Mouse (Mus musculus) intestine, embryonic 16.5 days (tissue): ENCODE measurements around the gene 2010109A12Rik. TPM values are rescaled to one million over a fixed set of nuclear protein-coding genes. Genes with fewer than 3 reads are reported as not detected.

Source experiments
- ATAC-seq: fragments of 200-750 bp; cut with Nextera tagmentation; 2 replicates; pipeline ENCODE4 v1.8.0; 2017; ENCODE audit warnings: moderate TSS enrichment, moderate library complexity
- H3K27ac ChIP-seq: fragments of 300-500 bp; sonication (generic); 2 replicates; pipeline ENCODE4 v1.5.1; 2014; ENCODE audit warnings: mild to moderate bottlenecking, low read length
- H3K27me3 ChIP-seq: fragments of 300-500 bp; sonication (generic); replicated peaks from 2 replicates; pipeline ENCODE4 v1.6.1; 2014; ENCODE audit warnings: low read length, control low read depth, mixed read lengths; ENCODE audit not compliant: control insufficient read depth, insufficient read depth
- H3K36me3 ChIP-seq: fragments of 300-500 bp; sonication (generic); 2 replicates; pipeline ENCODE4 v1.6.1; 2014; ENCODE audit warnings: low read length, control low read depth; ENCODE audit not compliant: control insufficient read depth, insufficient read depth
- H3K4me1 ChIP-seq: fragments of 300-500 bp; sonication (generic); 2 replicates; pipeline ENCODE4 v1.6.1; 2014; ENCODE audit warnings: low read length, control low read depth, mixed read lengths; ENCODE audit not compliant: control insufficient read depth, insufficient read depth
- H3K4me2 ChIP-seq: fragments of 300-500 bp; sonication (generic); 2 replicates; pipeline ENCODE4 v1.6.1; 2014; ENCODE audit warnings: low read depth, low read length, control low read depth
- H3K4me3 ChIP-seq: fragments of 300-500 bp; sonication (generic); 2 replicates; pipeline ENCODE4 v1.5.1; 2014; ENCODE audit warnings: mild to moderate bottlenecking, low read length
- H3K9ac ChIP-seq: fragments of 300-500 bp; sonication (generic); 2 replicates; pipeline ENCODE4 v1.6.1; 2014; ENCODE audit warnings: low read depth, low read length
- H3K9me3 ChIP-seq: fragments of 300-500 bp; sonication (generic); 2 replicates; pipeline ENCODE4 v1.6.1; 2016; ENCODE audit warnings: low read length, control low read depth; ENCODE audit not compliant: control insufficient read depth
- WGBS: fragments of 180-500 bp; shearing (Covaris S2); extraction: QIAGEN DNeasy Blood & Tissue Kit; methylation state at CpG from one replicate; pipeline ENCODE4 v1.1.7; 2014; 5-methylcytosine and 5-hydroxymethylcytosine counted together
- polyA plus RNA-seq: library from polyadenylated mRNA; unstranded; fragments of >200 nt; fragmentation: Nextera tagmentation; extraction: Ambion mirVana; gene quantifications from 2 replicates; pipeline ENCODE4 v1.2.1, GENCODE M21; 2015

2010109A12Rik gene
- 1.8 and 2.1 TPM in 2 replicates for polyA plus RNA-seq

DNA sequence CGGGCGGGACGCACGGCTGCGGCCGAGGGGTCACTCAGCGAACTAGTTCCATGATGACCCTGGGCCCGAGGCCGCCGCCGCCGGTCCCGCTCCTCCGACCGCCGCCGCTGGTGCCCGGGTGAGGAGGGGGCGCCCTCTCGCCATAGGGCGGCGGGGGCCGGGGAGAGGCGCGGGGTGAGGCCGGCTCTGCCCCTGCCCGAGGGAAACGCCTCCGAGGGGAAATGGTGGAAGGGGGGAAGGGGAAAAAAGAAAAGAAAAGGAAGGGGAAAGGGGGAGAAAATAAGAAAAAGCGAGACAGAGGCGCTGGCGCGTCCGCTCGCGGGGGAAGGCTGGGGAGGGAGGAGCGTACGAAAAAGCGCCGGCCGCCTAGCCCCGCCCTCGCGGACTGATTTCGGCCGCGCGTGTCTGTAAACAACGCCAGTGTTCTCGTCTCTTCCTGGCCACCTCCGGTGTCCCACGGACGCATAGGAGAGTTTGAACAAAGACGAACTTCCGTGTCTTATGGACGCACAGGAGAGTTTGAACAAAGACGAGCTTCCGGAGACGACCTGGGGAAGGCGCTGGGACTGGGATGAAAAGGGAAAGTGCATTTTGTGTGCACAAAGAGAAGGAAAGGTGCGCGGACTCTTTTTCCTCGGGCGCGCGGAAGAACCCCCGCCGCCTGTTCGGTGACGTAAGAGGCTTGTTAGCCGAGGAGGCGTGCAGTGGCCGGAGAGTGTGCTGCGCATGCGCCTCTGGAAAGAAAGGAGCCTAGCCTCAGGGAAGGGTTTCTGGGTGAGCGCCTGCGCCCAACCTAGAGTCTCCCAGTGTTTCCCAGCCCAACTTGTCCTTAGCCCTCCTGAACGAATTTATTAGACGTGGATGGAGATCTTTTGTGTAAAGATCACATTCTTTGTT is at the start of gene 2010109A12Rik, which contains the start of gene Ccni:
Gene 2010109A12Rik, plus strand, starts transcription at position 410 of the 897 bp plus-strand sequence.
Gene Ccni, minus strand, starts transcription at position 387 of the 897 bp plus-strand sequence.
- H3K4me3 ChIP-seq = peak within 1 kb of the TSS; percentile 84
- peak within 1 kb of the TSS; percentile 89 for H3K27ac ChIP-seq
- peak within 1 kb of the TSS; percentile 68 for H3K4me2 ChIP-seq
- peak within 1 kb of the TSS; percentile 90 for H3K9ac ChIP-seq
- H3K27me3 ChIP-seq = no peaks in the 10 kb centered on the region
- H3K9me3 ChIP-seq = no peaks in the 10 kb centered on the region
- peaks cover 3% of the 10 kb centered on the region; the same call in 1 of the 2 replicates for H3K4me1 ChIP-seq
- no peaks in the 10 kb centered on the region; the same call in 1 of the 2 replicates for H3K36me3 ChIP-seq
- WGBS = under 1% methylated on average over 76 of the region's 79 CpGs
- ATAC-seq = peak; percentile 97

GRCm38 (mm10) chr5:93163541-93163940 is 42.8 kb upstream of the 2010109A12Rik start:
- H3K4me1 ChIP-seq = no peaks in the 10 kb centered on the region
- no peak for ATAC-seq
- H3K9ac ChIP-seq = no peak overlapping the region
- no peaks in the 10 kb centered on the region for H3K9me3 ChIP-seq
- H3K36me3 ChIP-seq = peaks cover 30% of the 10 kb centered on the region
- H3K27me3 ChIP-seq = no peaks in the 10 kb centered on the region
- no peak overlapping the region for H3K4me2 ChIP-seq
- 83% methylated on average over 3 of the region's 3 CpGs for WGBS
- H3K27ac ChIP-seq = no peak overlapping the region
- H3K4me3 ChIP-seq = no peak overlapping the region

- Histone ChIP-seq H3K4me3 (no peak overlapping the region), H3K27me3 (no peaks in the 10 kb centered on the region), H3K9ac (no peak overlapping the region), H3K36me3 (peaks cover 20% of the 10 kb centered on the region), H3K4me2 (no peak overlapping the region), H3K9me3 (no peaks in the 10 kb centered on the region), H3K27ac (no peak overlapping the region), H3K4me1 (no peaks in the 10 kb centered on the region)
- ATAC-seq = no peak
- 92% methylated on average over 11 of the region's 11 CpGs for WGBS
These were observed 38.3 kb upstream of the 2010109A12Rik start for GRCm38 (mm10) chr5:93167919-93168516.

DNA sequence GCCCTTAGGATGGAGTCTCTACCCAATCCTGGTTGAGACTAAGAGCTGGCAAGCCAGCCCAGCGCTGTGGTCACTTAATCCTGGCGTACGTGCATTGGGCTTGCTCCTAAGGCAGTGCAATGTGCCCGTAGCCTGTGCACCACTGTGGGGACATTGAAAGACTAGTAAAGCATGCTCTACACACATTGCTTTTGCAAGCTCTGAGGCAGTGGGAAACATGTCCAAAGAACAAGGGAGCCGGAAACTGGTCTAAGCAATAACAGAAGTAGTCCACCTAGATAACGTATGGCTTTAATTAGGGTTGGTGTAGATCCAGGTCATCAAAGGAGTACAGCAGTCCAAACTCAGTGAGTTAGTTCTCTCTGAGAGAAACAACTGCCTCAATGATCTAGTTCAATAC is 37.7 kb upstream of the 2010109A12Rik start:
- Histone ChIP-seq H3K9ac (no peak overlapping the region), H3K4me3 (no peak overlapping the region), H3K4me2 (no peak overlapping the region), H3K36me3 (peaks cover 21% of the 10 kb centered on the region), H3K27ac (no peak overlapping the region), H3K9me3 (no peaks in the 10 kb centered on the region), H3K27me3 (no peaks in the 10 kb centered on the region), H3K4me1 (no peaks in the 10 kb centered on the region)
- ATAC-seq = no peak
- 90% methylated on average over 6 of the region's 6 CpGs for WGBS

DNA sequence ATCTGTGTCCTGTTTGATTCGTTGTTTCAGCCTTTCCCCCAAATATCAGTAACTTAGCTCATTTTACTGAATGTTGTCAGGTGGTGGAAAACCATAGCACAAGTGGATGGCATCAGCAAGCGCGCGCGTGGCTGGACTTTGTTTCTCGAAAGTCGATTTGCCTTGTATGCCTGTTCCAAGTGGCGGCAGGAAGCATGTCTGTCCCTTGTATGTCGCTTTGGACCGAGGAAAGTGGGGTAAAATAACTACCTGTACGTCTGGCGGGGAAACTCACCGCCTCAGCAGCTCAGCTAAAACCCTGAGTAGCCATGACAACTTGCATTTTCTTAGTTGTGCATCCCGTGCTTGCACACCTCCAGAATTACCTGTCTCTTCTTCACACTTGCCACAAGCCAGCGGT is 34.9 kb upstream of the 2010109A12Rik start:
- no peak overlapping the region for H3K4me2 ChIP-seq
- H3K4me1 ChIP-seq = no peaks in the 10 kb centered on the region
- H3K4me3 ChIP-seq = no peak overlapping the region
- no peak overlapping the region for H3K9ac ChIP-seq
- H3K27me3 ChIP-seq = no peaks in the 10 kb centered on the region
- no peak overlapping the region for H3K27ac ChIP-seq
- WGBS = 96% methylated on average over 15 of the region's 15 CpGs
- H3K9me3 ChIP-seq = no peaks in the 10 kb centered on the region
- ATAC-seq = no peak
- peaks cover 16% of the 10 kb centered on the region for H3K36me3 ChIP-seq

DNA sequence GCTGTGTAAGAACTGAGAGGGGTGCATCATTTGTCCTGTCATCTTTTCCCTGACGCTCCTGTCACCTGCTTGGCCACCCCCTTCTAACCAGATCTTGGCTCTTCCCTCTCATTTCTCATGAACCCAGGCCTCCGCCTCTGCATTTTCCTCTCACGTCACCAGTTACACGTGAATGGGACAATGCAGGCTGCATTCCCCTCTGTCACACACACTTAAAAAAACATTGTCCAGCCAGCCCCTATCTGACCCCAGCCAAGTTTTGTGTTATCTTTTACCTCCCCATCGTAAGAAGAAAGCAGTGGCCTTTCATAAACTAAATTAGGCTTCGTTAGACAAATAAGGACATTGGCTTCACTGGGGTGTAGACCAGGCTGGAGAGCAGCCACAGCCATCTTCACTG is 33.8 kb upstream of the 2010109A12Rik start:
- no peak for ATAC-seq
- 86% methylated on average over 6 of the region's 6 CpGs for WGBS

GRCm38 (mm10) chr5:93174675-93175074 is 31.6 kb upstream of the 2010109A12Rik start:
- WGBS = 83% methylated on average over 6 of the region's 6 CpGs
- Histone ChIP-seq H3K27ac (no peak overlapping the region), H3K9ac (no peak overlapping the region), H3K4me1 (no peaks in the 10 kb centered on the region), H3K4me2 (no peak overlapping the region), H3K9me3 (no peaks in the 10 kb centered on the region), H3K27me3 (no peaks in the 10 kb centered on the region), H3K4me3 (no peak overlapping the region), H3K36me3 (peaks cover 8% of the 10 kb centered on the region; the same call in 1 of the 2 replicates)
- ATAC-seq = no peak

More for the DNA sequence above, 33.8 kb upstream of the 2010109A12Rik start:
- no peak overlapping the region for H3K27ac ChIP-seq
- no peak overlapping the region for H3K4me2 ChIP-seq
- no peaks in the 10 kb centered on the region for H3K9me3 ChIP-seq
- no peaks in the 10 kb centered on the region for H3K4me1 ChIP-seq
- H3K4me3 ChIP-seq = no peak overlapping the region
- H3K9ac ChIP-seq = no peak overlapping the region
- H3K36me3 ChIP-seq = peaks cover 12% of the 10 kb centered on the region
- no peaks in the 10 kb centered on the region for H3K27me3 ChIP-seq

- Histone ChIP-seq H3K4me2 (no peak overlapping the region), H3K27ac (no peak overlapping the region), H3K36me3 (0 out of 2 replicates have a peak, but pooled peaks cover 4% of the 10 kb centered on the region), H3K4me1 (no peaks in the 10 kb centered on the region), H3K4me3 (no peak overlapping the region), H3K27me3 (no peaks in the 10 kb centered on the region), H3K9ac (no peak overlapping the region), H3K9me3 (no peaks in the 10 kb centered on the region)
- 79% methylated on average over 6 of the region's 6 CpGs for WGBS
- peak; percentile 18; the same call in 1 of the 2 replicates for ATAC-seq
These were observed 27.7 kb upstream of the 2010109A12Rik start for GRCm38 (mm10) chr5:93178616-93179015.

DNA sequence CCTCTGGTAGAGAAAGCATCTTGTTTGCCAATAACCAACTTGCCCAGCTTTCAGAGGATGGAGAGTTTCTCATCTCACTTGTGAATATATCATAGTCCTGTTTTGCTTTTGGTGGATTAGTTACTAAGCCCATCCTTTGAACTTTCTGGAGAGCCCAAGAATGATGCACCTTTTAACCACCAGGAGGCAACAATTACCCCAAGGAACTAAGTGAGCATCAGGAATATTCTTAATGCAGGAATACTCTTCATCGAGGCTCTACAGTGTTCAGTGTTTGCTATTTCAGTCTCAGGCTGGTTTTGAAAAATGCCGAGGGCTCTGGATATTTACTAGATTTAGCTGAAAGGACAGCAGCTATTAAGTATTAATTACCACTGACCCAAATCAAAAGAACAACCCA is 26.1 kb upstream of the 2010109A12Rik start:
- H3K4me1 ChIP-seq = no peaks in the 10 kb centered on the region
- 64% methylated on average over 2 of the region's 2 CpGs for WGBS
- no peak overlapping the region for H3K4me3 ChIP-seq
- H3K36me3 ChIP-seq = no peaks in the 10 kb centered on the region
- no peak overlapping the region for H3K9ac ChIP-seq
- no peaks in the 10 kb centered on the region for H3K9me3 ChIP-seq
- H3K27ac ChIP-seq = no peak overlapping the region
- no peaks in the 10 kb centered on the region for H3K27me3 ChIP-seq
- ATAC-seq = no peak
- H3K4me2 ChIP-seq = no peak overlapping the region
